Mouse (Mus musculus): ENCODE measurements around the gene Wnt7a. TPM values are rescaled to one million over a fixed set of nuclear protein-coding genes. Genes with fewer than 3 reads are reported as not detected.

The Wnt7a gene
- not detected in 2 replicates for polyA plus RNA-seq (2012; ENCODE audit: insufficient read depth, insufficient read length, missing spikeins)

- no peak for TF ChIP-seq CTCF (IDR thresholded peaks at IDR 0.05; ENCODE audit: low read depth, low read length)
- no peak for TF ChIP-seq POLR2A (IDR thresholded peaks at IDR 0.05; ENCODE audit: borderline replicate concordance, low read depth, low read length)
These were observed at the start of gene Wnt7a for GRCm38 (mm10) chr6:91410961-91411368. TSS of gene Wnt7a (minus strand) at chr6:91411363.

DNA sequence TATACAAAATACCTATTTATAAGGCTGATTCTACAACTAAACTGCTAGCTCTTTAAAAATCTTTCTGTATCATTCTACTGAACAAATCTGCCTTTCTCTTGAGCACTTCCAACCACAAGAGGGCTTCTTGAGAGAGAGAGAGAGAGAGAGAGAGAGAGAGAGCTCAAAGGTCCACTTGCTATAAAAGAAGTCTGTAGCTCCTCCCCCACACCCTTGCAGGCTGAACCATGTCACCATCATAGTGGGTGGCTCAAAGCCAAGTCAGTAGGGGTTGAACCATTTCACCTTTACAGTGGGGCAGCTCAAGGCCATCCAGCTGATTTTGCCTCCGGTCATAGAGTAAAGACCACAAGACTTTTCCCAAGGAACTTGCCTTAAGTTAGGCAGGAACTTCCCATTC is 48.3 kb upstream of the Wnt7a start:
- H3K27ac ChIP-seq (ENCODE audit: insufficient read depth, low read depth, low read length): no peak overlapping the region
- H3K4me1 ChIP-seq (ENCODE audit: control insufficient read depth, insufficient read depth, low read length): no peaks in the 10 kb centered on the region
- no peak overlapping the region for H3K4me3 ChIP-seq (ENCODE audit: insufficient read depth, low read length)
- TF ChIP-seq CTCF (IDR thresholded peaks at IDR 0.05; ENCODE audit: low read depth, low read length) (no peak), POLR2A (IDR thresholded peaks at IDR 0.05; ENCODE audit: borderline replicate concordance, low read depth, low read length) (no peak)

More at GRCm38 (mm10) chr6:91410961-91411368, at the start of gene Wnt7a:
- Histone ChIP-seq H3K27ac (ENCODE audit: insufficient read depth, low read depth, low read length) (no peak within 1 kb of the TSS), H3K4me1 (ENCODE audit: control insufficient read depth, insufficient read depth, low read length) (no peaks in the 10 kb centered on the region), H3K4me3 (ENCODE audit: insufficient read depth, low read length) (no peak within 1 kb of the TSS)

DNA sequence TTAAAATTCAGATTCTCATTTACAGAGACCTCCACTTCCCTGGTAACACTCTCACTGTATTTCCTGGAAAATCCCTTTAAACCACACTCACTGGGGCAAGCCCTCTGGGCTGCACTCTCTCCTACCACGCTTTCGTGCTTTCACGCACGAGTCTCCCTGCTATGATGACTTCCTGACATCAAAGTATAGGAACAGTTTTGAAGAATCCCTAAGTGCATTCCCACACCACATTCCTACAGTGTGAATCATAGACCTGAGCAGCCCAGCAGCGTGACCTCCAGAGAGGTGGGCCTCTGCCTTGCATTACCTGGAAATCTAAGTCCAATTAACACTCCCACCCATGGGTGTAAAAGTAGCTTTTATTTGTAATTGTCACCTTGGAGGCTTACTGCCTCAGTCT is 43.4 kb upstream of the Wnt7a start:
- H3K4me3 ChIP-seq (ENCODE audit: insufficient read depth, low read length): no peak overlapping the region
- no peak for TF ChIP-seq CTCF (IDR thresholded peaks at IDR 0.05; ENCODE audit: low read depth, low read length)
- TF ChIP-seq POLR2A (IDR thresholded peaks at IDR 0.05; ENCODE audit: borderline replicate concordance, low read depth, low read length): no peak
- H3K27ac ChIP-seq (ENCODE audit: insufficient read depth, low read depth, low read length): no peak overlapping the region
- no peaks in the 10 kb centered on the region for H3K4me1 ChIP-seq (ENCODE audit: control insufficient read depth, insufficient read depth, low read length)

- TF ChIP-seq POLR2A (IDR thresholded peaks at IDR 0.05; ENCODE audit: borderline replicate concordance, low read depth, low read length): no peak
- no peak for TF ChIP-seq CTCF (IDR thresholded peaks at IDR 0.05; ENCODE audit: low read depth, low read length)
- Histone ChIP-seq H3K4me1 (ENCODE audit: control insufficient read depth, insufficient read depth, low read length) (no peaks in the 10 kb centered on the region), H3K27ac (ENCODE audit: insufficient read depth, low read depth, low read length) (no peak overlapping the region), H3K4me3 (ENCODE audit: insufficient read depth, low read length) (no peak overlapping the region)
These were observed 40.9 kb upstream of the Wnt7a start for GRCm38 (mm10) chr6:91452056-91452455.

DNA sequence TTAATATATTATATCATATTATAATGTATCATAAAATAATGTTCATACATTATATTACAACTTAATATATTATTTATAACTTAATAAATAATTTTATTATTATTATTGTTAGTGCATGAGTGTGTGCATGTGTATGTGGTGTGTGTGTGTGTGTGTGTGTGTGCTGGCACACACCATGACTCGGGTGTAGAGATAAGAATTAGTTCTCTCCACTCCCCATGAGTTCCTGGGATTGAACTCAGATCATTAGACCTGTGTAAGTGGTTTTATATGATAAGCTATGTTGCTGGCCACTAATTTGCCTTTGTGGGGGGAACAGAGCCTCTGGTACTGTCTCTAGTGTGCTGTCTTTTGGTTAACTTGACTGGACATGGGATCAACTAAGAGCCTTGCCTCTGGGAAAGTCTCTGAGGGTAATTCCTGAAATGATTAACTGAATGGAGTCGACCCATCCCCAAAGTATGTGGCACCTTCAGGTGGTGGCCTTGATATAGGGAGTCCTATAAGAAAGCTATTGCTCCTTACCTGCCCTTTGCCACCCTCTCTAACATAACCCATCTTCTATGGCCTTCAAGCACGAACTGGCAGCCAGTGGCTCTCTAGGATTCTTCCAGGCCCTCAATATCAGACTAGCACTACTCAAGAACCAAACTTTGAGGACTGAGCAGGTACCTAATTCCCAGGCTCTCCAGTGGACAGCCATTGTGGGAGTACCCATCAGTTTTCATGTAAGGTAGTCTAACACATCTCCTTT is 38.5 kb upstream of the Wnt7a start:
- H3K27ac ChIP-seq (ENCODE audit: insufficient read depth, low read depth, low read length): no peak overlapping the region

DNA sequence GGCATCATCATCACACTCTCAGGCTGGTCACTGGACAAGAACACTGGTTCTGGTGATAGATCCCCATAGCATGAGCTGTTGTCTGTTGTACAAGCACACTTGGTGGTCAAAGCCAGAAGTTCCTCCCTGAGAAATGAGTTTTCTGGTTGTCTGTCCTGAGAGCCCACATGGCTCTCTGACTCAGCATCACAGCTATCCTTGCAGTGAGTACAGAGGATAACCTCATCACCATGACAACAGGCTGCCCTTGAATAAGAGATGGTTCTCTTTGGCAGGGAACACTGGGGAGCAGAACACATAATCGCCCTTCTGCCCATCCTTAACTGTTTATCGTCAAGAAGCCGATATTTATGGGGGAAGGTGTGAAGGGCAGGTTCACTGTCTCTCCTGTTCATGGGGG is 34.2 kb upstream of the Wnt7a start:
- Histone ChIP-seq H3K4me3 (ENCODE audit: insufficient read depth, low read length) (no peak overlapping the region), H3K4me1 (ENCODE audit: control insufficient read depth, insufficient read depth, low read length) (peaks cover 3% of the 10 kb centered on the region; the same call in 1 of the 2 replicates), H3K27ac (ENCODE audit: insufficient read depth, low read depth, low read length) (no peak overlapping the region)
- TF ChIP-seq CTCF (IDR thresholded peaks at IDR 0.05; ENCODE audit: low read depth, low read length): no peak
- TF ChIP-seq POLR2A (IDR thresholded peaks at IDR 0.05; ENCODE audit: borderline replicate concordance, low read depth, low read length): no peak

More for the DNA sequence above, 38.5 kb upstream of the Wnt7a start:
- Histone ChIP-seq H3K4me3 (ENCODE audit: insufficient read depth, low read length) (no peak overlapping the region), H3K4me1 (ENCODE audit: control insufficient read depth, insufficient read depth, low read length) (no peaks in the 10 kb centered on the region)
- TF ChIP-seq POLR2A (IDR thresholded peaks at IDR 0.05; ENCODE audit: borderline replicate concordance, low read depth, low read length) (no peak), CTCF (IDR thresholded peaks at IDR 0.05; ENCODE audit: low read depth, low read length) (no peak)

DNA sequence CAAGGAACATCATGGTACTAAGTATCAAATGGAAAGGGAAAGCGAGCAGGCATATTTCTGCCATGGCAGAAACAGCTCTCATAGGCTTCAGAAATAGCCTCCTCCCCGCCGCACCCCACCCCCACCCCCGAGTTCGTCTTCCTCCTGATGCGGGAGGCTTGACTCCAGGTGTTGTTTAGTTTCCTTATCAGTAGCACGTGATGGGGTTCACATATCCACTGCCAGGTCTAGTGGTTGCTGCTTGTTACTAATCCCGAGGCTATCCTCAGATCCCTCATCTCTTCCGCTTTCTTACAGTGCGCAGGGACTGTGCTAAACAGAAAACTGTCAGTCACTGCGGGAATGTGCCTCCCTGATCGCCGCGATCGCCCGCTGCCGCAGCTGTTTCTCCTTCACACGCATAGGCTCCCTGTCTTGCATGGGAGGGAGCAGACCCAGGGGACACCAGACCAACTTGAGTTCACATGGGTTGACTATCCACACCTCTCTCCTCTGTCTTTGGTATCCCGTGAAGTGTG is 30.0 kb upstream of the Wnt7a start:
- TF ChIP-seq CTCF (IDR thresholded peaks at IDR 0.05; ENCODE audit: low read depth, low read length): no peak
- no peak for TF ChIP-seq POLR2A (IDR thresholded peaks at IDR 0.05; ENCODE audit: borderline replicate concordance, low read depth, low read length)
- H3K4me3 ChIP-seq (ENCODE audit: insufficient read depth, low read length): peak overlapping the region; percentile 68
- peaks cover 3% of the 10 kb centered on the region; the same call in 1 of the 2 replicates for H3K4me1 ChIP-seq (ENCODE audit: control insufficient read depth, insufficient read depth, low read length)
- peak overlapping the region; percentile 41 for H3K27ac ChIP-seq (ENCODE audit: insufficient read depth, low read depth, low read length)

DNA sequence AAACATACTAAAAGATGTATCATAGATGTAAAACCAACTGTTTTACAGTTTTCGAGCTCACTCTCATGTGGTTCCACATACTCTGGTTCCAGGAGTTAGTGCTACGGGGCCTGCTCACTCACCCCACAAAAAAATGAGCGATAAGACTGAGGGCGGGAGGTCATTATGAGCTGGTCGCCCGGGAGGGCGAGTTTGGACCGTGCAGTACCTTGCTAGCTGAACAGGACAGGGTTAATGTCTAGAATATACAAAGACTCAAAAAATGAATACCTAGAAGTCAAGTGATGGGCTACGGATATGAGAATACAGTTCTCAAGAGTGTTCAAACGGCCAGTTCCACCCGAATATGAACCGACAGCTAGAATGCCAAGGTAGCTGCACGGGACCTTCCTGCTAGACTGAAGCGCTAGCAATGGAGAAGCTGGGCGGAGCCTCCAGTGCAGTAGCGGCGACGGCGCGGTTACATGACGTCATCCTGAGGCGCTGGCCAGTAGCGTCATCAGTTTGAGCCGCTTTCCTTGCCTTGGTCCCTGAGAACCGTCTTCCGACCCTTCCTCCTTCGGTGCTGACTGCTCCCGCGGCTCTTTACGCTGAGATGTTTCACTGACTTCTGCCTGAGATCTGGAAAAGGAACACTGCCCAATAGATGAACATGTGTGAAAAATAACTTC is 29.4 kb upstream of the Wnt7a start:
- TF ChIP-seq POLR2A (IDR thresholded peaks at IDR 0.05; ENCODE audit: borderline replicate concordance, low read depth, low read length) (no peak), CTCF (IDR thresholded peaks at IDR 0.05; ENCODE audit: low read depth, low read length) (no peak)
- H3K4me3 ChIP-seq (ENCODE audit: insufficient read depth, low read length): peak overlapping the region; percentile 68
- peak overlapping the region; percentile 41 for H3K27ac ChIP-seq (ENCODE audit: insufficient read depth, low read depth, low read length)

GRCm38 (mm10) chr6:91424151-91424550 is 13.0 kb upstream of the Wnt7a start:
- Histone ChIP-seq H3K27ac (ENCODE audit: insufficient read depth, low read depth, low read length) (no peak overlapping the region), H3K4me1 (ENCODE audit: control insufficient read depth, insufficient read depth, low read length) (no peaks in the 10 kb centered on the region), H3K4me3 (ENCODE audit: insufficient read depth, low read length) (no peak overlapping the region)
- no peak for TF ChIP-seq CTCF (IDR thresholded peaks at IDR 0.05; ENCODE audit: low read depth, low read length)
- no peak for TF ChIP-seq POLR2A (IDR thresholded peaks at IDR 0.05; ENCODE audit: borderline replicate concordance, low read depth, low read length)

More for the DNA sequence above, 29.4 kb upstream of the Wnt7a start:
- H3K4me1 ChIP-seq (ENCODE audit: control insufficient read depth, insufficient read depth, low read length): peaks cover 3% of the 10 kb centered on the region; the same call in 1 of the 2 replicates

DNA sequence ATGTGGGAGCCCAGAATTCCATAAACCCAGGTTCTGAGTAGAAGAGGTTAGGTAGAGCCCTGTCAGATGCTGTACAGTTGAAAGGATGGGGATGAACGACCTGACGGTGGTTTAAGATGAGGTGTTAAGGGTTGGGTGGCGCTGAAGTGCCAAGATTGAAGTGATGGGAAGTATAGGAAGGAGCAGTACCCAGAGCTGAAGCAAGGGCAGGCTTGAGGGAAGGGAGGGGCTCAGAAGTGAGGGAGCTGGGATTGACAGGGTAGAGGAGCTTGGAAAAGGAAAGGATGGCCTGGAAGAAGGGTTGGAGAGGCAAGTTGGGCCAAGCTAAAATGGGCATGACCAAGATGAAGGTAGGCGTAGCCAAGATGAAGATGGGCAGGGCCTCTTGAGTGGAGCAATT is 10.5 kb upstream of the Wnt7a start:
- TF ChIP-seq CTCF (IDR thresholded peaks at IDR 0.05; ENCODE audit: low read depth, low read length) (no peak), POLR2A (IDR thresholded peaks at IDR 0.05; ENCODE audit: borderline replicate concordance, low read depth, low read length) (no peak)
- H3K4me1 ChIP-seq (ENCODE audit: control insufficient read depth, insufficient read depth, low read length): no peaks in the 10 kb centered on the region
- no peak overlapping the region for H3K4me3 ChIP-seq (ENCODE audit: insufficient read depth, low read length)
- no peak overlapping the region for H3K27ac ChIP-seq (ENCODE audit: insufficient read depth, low read depth, low read length)
